Mouse (Mus musculus): ENCODE measurements around the gene Adcy4.

Adcy4 gene

GRCm38 (mm10) chr14:55783958-55784235 is at the start of gene Adcy4:
Adcy4 (minus strand) TSS chr14:55784095.
- no peak for DNase-seq (ENCODE audit: low read depth in 1 of 2, low spot score in 2 of 2)

DNA sequence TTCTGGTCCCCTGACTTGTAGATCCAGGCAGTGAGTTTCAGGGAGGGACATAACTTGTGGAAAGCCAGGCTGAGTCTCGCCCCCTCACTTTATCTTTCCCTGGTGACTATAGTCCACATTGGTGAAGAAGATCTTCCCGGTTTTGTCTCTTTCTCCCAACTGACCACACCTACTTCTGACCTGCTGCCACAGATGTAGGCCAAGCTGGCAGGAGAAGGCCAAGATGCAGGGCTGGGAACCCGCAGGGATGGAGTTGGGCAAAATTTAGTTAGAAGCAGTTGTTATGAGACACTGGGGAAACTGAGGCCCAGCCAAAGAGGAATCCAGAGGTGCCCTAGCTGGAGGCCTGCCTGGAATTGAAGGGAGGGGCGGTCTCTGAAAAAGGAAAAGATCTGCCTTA is 49.2 kb upstream of the Adcy4 start:
- DNase-seq (ENCODE audit: low read depth in 1 of 2, low spot score in 2 of 2), result no peak

DNA sequence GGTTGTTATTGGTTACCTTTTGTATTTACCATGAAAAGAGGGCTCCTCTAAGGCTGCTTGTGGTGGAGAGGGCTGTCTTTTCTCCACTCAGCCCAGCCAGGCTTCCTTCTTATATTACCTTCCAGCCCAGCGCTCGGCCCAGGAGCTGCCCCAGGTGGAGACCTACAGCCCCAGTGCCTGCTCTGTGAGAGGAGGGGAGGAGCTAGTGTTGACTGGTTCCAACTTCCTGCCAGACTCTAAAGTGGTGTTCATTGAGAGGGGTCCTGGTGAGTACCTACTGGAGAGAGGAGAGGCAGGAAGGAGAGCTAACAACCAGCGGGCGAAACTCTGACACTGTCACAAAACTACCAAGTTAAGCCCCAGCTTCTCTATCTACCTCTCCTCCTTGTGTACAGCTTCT is 46.4 kb upstream of the Adcy4 start:
- no peak for DNase-seq (ENCODE audit: low read depth in 1 of 2, low spot score in 2 of 2)

GRCm38 (mm10) chr14:55829854-55830253 is 46.0 kb upstream of the Adcy4 start:
- DNase-seq (ENCODE audit: low read depth in 1 of 2, low spot score in 2 of 2), result no peak

DNA sequence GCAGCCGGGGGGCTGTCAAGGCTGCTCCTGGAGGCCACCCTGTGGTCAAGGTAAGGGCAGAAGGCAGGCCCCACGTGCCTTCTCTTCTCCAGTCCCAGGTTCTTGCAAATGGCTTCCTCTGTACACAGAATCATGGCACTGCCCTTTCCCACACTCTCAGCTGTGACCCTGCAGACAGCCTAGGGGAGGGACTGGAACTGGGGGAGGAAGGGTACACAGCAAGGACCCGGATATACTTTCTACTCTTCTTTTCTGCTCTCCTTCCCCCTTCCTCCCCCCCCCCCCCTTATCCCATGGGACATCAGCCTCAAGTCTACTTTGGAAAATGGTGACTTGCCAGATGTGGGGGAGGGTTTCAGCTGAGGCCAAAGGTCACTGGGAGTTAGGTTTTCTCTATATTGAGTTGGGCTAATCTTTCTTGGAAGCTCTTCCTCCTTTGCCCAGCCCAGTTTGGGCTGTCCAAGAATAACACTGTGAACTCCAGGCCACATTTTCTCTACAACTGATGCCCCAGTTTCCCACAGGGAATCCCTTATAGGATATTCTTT is 44.9 kb upstream of the Adcy4 start:
- no peak for DNase-seq (ENCODE audit: low read depth in 1 of 2, low spot score in 2 of 2)

GRCm38 (mm10) chr14:55826551-55827340 is 42.9 kb upstream of the Adcy4 start:
- no peak for DNase-seq (ENCODE audit: low read depth in 1 of 2, low spot score in 2 of 2)

GRCm38 (mm10) chr14:55826142-55826541 is 42.2 kb upstream of the Adcy4 start:
- DNase-seq (ENCODE audit: low read depth in 1 of 2, low spot score in 2 of 2), result no peak

- no peak for DNase-seq (ENCODE audit: low read depth in 1 of 2, low spot score in 2 of 2)
These were observed 41.5 kb upstream of the Adcy4 start for GRCm38 (mm10) chr14:55825216-55826051.

DNA sequence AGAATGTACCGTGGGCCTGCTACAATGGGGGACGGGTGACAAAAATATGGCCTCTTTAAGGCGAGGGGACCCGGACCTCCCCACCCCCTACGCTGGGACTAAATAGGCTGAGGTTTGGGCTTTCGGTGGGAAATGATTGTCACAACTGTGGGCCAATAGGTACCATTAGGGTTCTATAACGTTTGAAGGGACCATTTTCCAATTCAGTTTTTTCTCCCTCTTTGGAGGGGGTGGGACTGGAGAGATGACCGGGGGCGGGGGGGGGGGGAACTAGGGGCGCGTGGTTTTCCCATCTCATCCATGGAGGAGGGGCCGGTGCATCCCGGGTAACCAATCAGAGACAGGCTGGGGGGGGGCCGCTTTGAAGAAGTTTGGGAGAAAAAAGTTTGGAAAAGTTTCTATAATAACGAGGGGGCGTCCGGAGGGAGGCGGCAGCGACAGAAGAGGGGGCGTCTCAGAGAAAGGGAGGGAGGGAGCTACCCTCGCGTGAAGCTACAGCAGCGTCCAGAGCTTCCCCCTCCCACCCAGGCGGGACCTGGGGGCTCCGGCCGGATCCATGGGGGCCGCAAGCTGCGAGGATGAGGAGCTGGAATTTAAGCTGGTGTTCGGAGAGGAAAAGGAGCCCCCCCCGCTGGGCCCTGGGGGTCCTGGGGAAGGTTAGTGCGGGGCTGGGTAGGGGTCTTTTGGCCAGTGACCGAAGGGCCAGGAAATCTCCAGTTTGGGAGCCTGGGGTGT is 40.8 kb upstream of the Adcy4 start:
- no peak for DNase-seq (ENCODE audit: low read depth in 1 of 2, low spot score in 2 of 2)

GRCm38 (mm10) chr14:55824001-55824480 is 40.1 kb upstream of the Adcy4 start:
- DNase-seq (ENCODE audit: low read depth in 1 of 2, low spot score in 2 of 2), result no peak

GRCm38 (mm10) chr14:55822991-55823762 is 39.3 kb upstream of the Adcy4 start, which contains the start of gene Nfatc4:
Nfatc4 (plus strand) TSS chr14:55823144.
- DNase-seq (ENCODE audit: low read depth in 1 of 2, low spot score in 2 of 2), result no peak

DNA sequence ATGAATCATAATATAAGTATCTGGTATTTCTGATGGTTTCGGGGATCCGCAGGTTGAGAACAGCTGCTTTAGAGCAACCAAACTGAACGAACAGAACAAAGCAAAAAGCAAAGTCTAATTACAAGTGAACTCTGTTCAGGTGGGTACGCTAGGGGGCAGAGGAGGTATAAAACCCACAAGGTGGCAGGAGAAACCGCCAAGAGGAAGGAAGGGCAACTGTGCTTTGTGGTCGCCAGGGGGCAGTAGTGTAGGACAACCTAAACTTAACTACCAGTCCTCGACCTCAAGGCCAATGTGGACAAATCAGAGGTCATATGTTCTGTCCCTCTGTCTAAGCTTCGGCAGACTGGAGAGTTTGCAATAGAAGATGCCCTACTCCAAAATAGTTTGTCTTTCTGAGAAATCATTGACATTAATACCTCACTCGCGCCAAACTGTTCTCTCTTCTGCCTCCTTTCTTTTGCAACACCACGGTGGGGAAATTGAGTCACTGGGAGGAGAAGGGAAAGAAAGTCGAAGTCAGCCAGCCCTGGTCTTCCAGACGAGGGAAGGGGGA is 38.6 kb upstream of the Adcy4 start:
- peak; percentile 30 to 44 for DNase-seq (ENCODE audit: low read depth in 1 of 2, low spot score in 2 of 2)

DNA sequence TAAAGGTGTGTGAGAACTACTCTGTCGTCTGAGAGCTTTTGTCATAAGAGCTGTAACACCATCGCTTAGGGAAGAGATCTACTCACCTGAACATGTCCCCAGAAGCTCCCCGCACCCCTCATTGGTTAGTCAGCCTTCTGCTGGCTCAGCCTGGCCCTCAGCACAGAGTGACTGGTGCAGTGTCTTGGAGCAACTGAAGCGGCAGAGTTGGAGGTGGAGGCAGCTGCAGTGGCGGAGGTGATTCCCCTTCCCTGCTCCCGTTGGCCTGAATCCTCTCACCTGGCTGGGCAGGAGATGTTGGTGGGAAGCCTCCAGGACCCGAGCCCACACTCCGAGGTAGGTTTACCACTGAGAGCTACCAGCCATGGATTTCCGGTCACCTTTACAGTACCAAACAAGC is 36.7 kb upstream of the Adcy4 start:
- no peak for DNase-seq (ENCODE audit: low read depth in 1 of 2, low spot score in 2 of 2)

DNA sequence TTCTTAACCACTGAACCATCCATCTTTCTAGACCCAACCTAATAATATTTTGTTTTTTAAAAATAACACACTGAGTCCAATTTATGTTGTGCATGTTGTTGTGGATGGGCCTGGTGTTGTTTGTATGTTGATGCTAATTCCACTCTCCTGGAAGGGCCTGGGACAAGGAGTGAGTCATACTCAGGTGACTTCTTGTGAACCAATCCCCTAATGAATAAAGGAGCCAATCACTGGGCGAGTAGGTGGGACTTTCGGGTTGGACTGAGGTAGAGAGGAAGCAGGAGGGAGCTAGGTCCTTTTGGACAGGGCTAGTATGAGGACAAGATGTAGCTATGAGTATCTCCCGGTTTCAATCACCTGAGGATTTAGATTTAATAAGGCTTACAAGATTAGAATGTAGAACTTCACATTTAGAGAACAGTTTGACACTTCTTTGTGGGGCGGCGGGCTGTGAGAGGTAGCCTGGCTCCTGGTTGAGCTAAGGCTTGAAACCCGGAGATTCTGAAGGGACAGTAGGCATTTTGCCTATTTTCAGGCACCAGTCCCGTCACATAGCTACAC is 36.0 kb upstream of the Adcy4 start:
- no peak for DNase-seq (ENCODE audit: low read depth in 1 of 2, low spot score in 2 of 2)

- DNase-seq (ENCODE audit: low read depth in 1 of 2, low spot score in 2 of 2), result peak; percentile 46 to 69
These were observed 31.4 kb upstream of the Adcy4 start for GRCm38 (mm10) chr14:55815310-55815751.

GRCm38 (mm10) chr14:55814885-55815284 is 31.0 kb upstream of the Adcy4 start:
- DNase-seq (ENCODE audit: low read depth in 1 of 2, low spot score in 2 of 2), result no peak

- DNase-seq (ENCODE audit: low read depth in 1 of 2, low spot score in 2 of 2), result no peak
These were observed 11.7 kb upstream of the Adcy4 start for GRCm38 (mm10) chr14:55795380-55796163.

DNA sequence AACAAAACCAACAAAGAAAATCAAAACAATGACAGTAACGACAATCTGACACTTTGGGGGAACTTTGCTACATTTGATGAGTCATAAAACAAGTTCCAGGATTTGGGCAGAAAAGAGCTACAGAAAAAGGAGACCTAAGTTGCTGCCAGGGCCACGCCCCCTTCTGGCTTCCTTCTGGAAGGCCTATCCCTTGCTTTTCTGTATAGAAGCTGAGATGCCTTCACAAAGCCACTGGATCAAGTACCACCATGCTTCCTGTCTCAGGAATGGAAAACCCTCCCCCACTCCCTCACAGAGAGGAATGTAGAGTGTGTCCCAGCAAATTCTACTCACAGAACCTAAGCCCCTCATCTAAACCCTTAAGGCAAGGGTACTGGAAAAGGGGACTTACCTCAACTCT is 10.1 kb upstream of the Adcy4 start:
- DNase-seq (ENCODE audit: low read depth in 1 of 2, low spot score in 2 of 2), result no peak

DNA sequence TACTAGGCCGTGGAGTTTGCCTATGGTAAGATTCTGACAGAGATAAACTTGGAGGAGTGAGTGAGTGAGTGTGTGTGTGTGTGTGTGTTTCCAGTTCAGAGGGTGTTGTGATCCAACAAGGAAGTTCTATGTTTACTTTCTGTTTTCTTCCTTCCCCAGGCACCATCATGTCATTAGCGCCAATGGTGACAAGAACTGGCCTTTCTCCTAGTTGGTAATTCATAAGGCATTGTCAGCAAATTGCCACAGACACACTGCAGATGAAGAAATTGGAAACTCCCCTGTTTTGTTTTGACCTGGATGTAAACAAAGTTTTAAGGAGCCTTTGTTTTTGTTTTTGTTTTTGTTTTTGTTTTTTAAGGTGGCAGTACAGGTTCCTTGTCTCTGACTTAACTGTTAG is 9.6 kb upstream of the Adcy4 start:
- no peak for DNase-seq (ENCODE audit: low read depth in 1 of 2, low spot score in 2 of 2)
